Mouse (Mus musculus): ENCODE data around the gene Lrrc43. TPM values are rescaled to one million over a fixed set of nuclear protein-coding genes. Genes with fewer than 3 reads are reported as not detected.

Lrrc43 gene
- polyA plus RNA-seq, 1 experiment from 2014 or later = 1.5 TPM

GRCm38 (mm10) chr5:123525281-123525680 is 36.2 kb downstream of the Lrrc43 start, which contains the start of gene Gm49027:
Gene Gm49027 (minus strand): TSS chr5:123525488.
- Histone ChIP-seq H3K36me3 (ENCODE audit: control insufficient read depth, insufficient read depth, low read length) (peaks cover 5% of the 10 kb centered on the region; the same call in 1 of the 2 replicates), H3K9ac (ENCODE audit: low read length) (no peak within 1 kb of the TSS; the same call in 1 of the 2 replicates), H3K4me2 (ENCODE audit: low read depth, low read length) (peak within 1 kb of the TSS; percentile 62), H3K9me3 (ENCODE audit: control insufficient read depth, low read length) (no peaks in the 10 kb centered on the region), H3K27me3 (ENCODE audit: control insufficient read depth, insufficient read depth, low read depth, low read length) (no peaks in the 10 kb centered on the region), H3K27ac (ENCODE audit: low read length) (no peak within 1 kb of the TSS), H3K4me1 (replicated peaks; ENCODE audit: control insufficient read depth, insufficient read depth, low read length) (peaks cover 11% of the 10 kb centered on the region), H3K4me3 (ENCODE audit: low read length) (peak within 1 kb of the TSS; percentile 88)
- ATAC-seq (ENCODE audit: low read depth) = no peak
- WGBS = 80% methylated on average over 7 of the region's 7 CpGs

GRCm38 (mm10) chr5:123525916-123526495 is 36.9 kb downstream of the Lrrc43 start:
- ATAC-seq (ENCODE audit: low read depth) = no peak
- H3K4me1 ChIP-seq (replicated peaks; ENCODE audit: control insufficient read depth, insufficient read depth, low read length) = peaks cover 11% of the 10 kb centered on the region
- peaks cover 5% of the 10 kb centered on the region; the same call in 1 of the 2 replicates for H3K36me3 ChIP-seq (ENCODE audit: control insufficient read depth, insufficient read depth, low read length)
- 90% methylated on average over 9 of the region's 9 CpGs for WGBS
- H3K4me2 ChIP-seq (ENCODE audit: low read depth, low read length) = no peak overlapping the region
- no peak overlapping the region for H3K27ac ChIP-seq (ENCODE audit: low read length)
- H3K9ac ChIP-seq (ENCODE audit: low read length) = no peak overlapping the region
- no peaks in the 10 kb centered on the region for H3K9me3 ChIP-seq (ENCODE audit: control insufficient read depth, low read length)
- no peak overlapping the region for H3K4me3 ChIP-seq (ENCODE audit: low read length)
- no peaks in the 10 kb centered on the region for H3K27me3 ChIP-seq (ENCODE audit: control insufficient read depth, insufficient read depth, low read depth, low read length)

GRCm38 (mm10) chr5:123528641-123529040 is 39.5 kb downstream of the Lrrc43 start:
- H3K36me3 ChIP-seq (ENCODE audit: control insufficient read depth, insufficient read depth, low read length) = peaks cover 19% of the 10 kb centered on the region; the same call in 1 of the 2 replicates
- H3K4me2 ChIP-seq (ENCODE audit: low read depth, low read length) = no peak overlapping the region
- no peak overlapping the region for H3K27ac ChIP-seq (ENCODE audit: low read length)
- no peak for ATAC-seq (ENCODE audit: low read depth)
- H3K9me3 ChIP-seq (ENCODE audit: control insufficient read depth, low read length) = no peaks in the 10 kb centered on the region
- H3K4me3 ChIP-seq (ENCODE audit: low read length) = no peak overlapping the region
- WGBS = 63% methylated on average over 7 of the region's 7 CpGs
- H3K9ac ChIP-seq (ENCODE audit: low read length) = no peak overlapping the region
- H3K27me3 ChIP-seq (ENCODE audit: control insufficient read depth, insufficient read depth, low read depth, low read length) = no peaks in the 10 kb centered on the region
- H3K4me1 ChIP-seq (replicated peaks; ENCODE audit: control insufficient read depth, insufficient read depth, low read length) = peaks cover 4% of the 10 kb centered on the region

- H3K9me3 ChIP-seq (ENCODE audit: control insufficient read depth, low read length) = no peaks in the 10 kb centered on the region
- H3K36me3 ChIP-seq (ENCODE audit: control insufficient read depth, insufficient read depth, low read length) = peaks cover 27% of the 10 kb centered on the region; the same call in 1 of the 2 replicates
- no peak overlapping the region for H3K4me2 ChIP-seq (ENCODE audit: low read depth, low read length)
- H3K27me3 ChIP-seq (ENCODE audit: control insufficient read depth, insufficient read depth, low read depth, low read length) = no peaks in the 10 kb centered on the region
- no peak for ATAC-seq (ENCODE audit: low read depth)
- H3K4me3 ChIP-seq (ENCODE audit: low read length) = no peak overlapping the region
- H3K9ac ChIP-seq (ENCODE audit: low read length) = no peak overlapping the region
- H3K4me1 ChIP-seq (replicated peaks; ENCODE audit: control insufficient read depth, insufficient read depth, low read length) = no peaks in the 10 kb centered on the region
- no peak overlapping the region for H3K27ac ChIP-seq (ENCODE audit: low read length)
- WGBS = 84% methylated on average over 8 of the region's 8 CpGs
Observed at GRCm38 (mm10) chr5:123530056-123530455, 41.0 kb downstream of the Lrrc43 start.

- no peak overlapping the region for H3K27ac ChIP-seq (ENCODE audit: low read length)
- H3K27me3 ChIP-seq (ENCODE audit: control insufficient read depth, insufficient read depth, low read depth, low read length) = no peaks in the 10 kb centered on the region
- ATAC-seq (ENCODE audit: low read depth) = no peak
- H3K9me3 ChIP-seq (ENCODE audit: control insufficient read depth, low read length) = no peaks in the 10 kb centered on the region
- 91% methylated on average over 10 of the region's 10 CpGs for WGBS
- peaks cover 34% of the 10 kb centered on the region; the same call in 1 of the 2 replicates for H3K36me3 ChIP-seq (ENCODE audit: control insufficient read depth, insufficient read depth, low read length)
- no peak overlapping the region for H3K9ac ChIP-seq (ENCODE audit: low read length)
- no peak overlapping the region for H3K4me2 ChIP-seq (ENCODE audit: low read depth, low read length)
- H3K4me1 ChIP-seq (replicated peaks; ENCODE audit: control insufficient read depth, insufficient read depth, low read length) = no peaks in the 10 kb centered on the region
- H3K4me3 ChIP-seq (ENCODE audit: low read length) = no peak overlapping the region
Observed at GRCm38 (mm10) chr5:123533801-123534200, 44.7 kb downstream of the Lrrc43 start.

GRCm38 (mm10) chr5:123555693-123556092 is 66.6 kb downstream of the Lrrc43 start:
- Histone ChIP-seq H3K4me1 (replicated peaks; ENCODE audit: control insufficient read depth, insufficient read depth, low read length) (no peaks in the 10 kb centered on the region), H3K4me2 (ENCODE audit: low read depth, low read length) (no peak overlapping the region), H3K9me3 (ENCODE audit: control insufficient read depth, low read length) (no peaks in the 10 kb centered on the region), H3K36me3 (ENCODE audit: control insufficient read depth, insufficient read depth, low read length) (peaks cover 12% of the 10 kb centered on the region), H3K27me3 (ENCODE audit: control insufficient read depth, insufficient read depth, low read depth, low read length) (no peaks in the 10 kb centered on the region), H3K27ac (ENCODE audit: low read length) (no peak overlapping the region), H3K9ac (ENCODE audit: low read length) (no peak overlapping the region), H3K4me3 (ENCODE audit: low read length) (no peak overlapping the region)
- WGBS = 88% methylated on average over 7 of the region's 7 CpGs
- ATAC-seq (ENCODE audit: low read depth) = no peak

- ATAC-seq (ENCODE audit: low read depth) = no peak
- Histone ChIP-seq H3K27ac (ENCODE audit: low read length) (no peak overlapping the region), H3K36me3 (ENCODE audit: control insufficient read depth, insufficient read depth, low read length) (peaks cover 14% of the 10 kb centered on the region), H3K9ac (ENCODE audit: low read length) (no peak overlapping the region), H3K4me2 (ENCODE audit: low read depth, low read length) (no peak overlapping the region), H3K27me3 (ENCODE audit: control insufficient read depth, insufficient read depth, low read depth, low read length) (no peaks in the 10 kb centered on the region), H3K4me1 (replicated peaks; ENCODE audit: control insufficient read depth, insufficient read depth, low read length) (no peaks in the 10 kb centered on the region), H3K4me3 (ENCODE audit: low read length) (no peak overlapping the region), H3K9me3 (ENCODE audit: control insufficient read depth, low read length) (no peaks in the 10 kb centered on the region)
- WGBS = 58% methylated on average over 2 of the region's 2 CpGs
Observed at GRCm38 (mm10) chr5:123556451-123556850, 67.3 kb downstream of the Lrrc43 start.

Small RNA genes lying within 50 kb of the gene (microRNA-seq; reads per million reads assigned to microRNA genes)
- gene Mir7647 = 0.79 reads per million

Other genes with a start within 250 kb of the Lrrc43 start
- 1.3 and 1.5 TPM in 2 replicates for gene Wdr66, start 237.2 kb upstream of the Lrrc43 start, polyA plus RNA-seq (2015; fragmentation: Nextera tagmentation; extraction: Ambion mirVana)
- gene Bcl7a, start 145.5 kb upstream of the Lrrc43 start, polyA plus RNA-seq (2015; fragmentation: Nextera tagmentation; extraction: Ambion mirVana) = 21.8 and 23.9 TPM in 2 replicates
- 15.0 and 17.8 TPM in 2 replicates for gene Mlxip, start 94.5 kb upstream of the Lrrc43 start, polyA plus RNA-seq (2015; fragmentation: Nextera tagmentation; extraction: Ambion mirVana)
- not detected in 2 replicates for gene Il31, start 184 bp downstream of the Lrrc43 start, polyA plus RNA-seq (2015; fragmentation: Nextera tagmentation; extraction: Ambion mirVana)
- 0.84 and 0.99 TPM in 2 replicates for gene B3gnt4, start 21.2 kb downstream of the Lrrc43 start, polyA plus RNA-seq (2015; fragmentation: Nextera tagmentation; extraction: Ambion mirVana)
- 104 and 113 TPM in 2 replicates for gene Diablo, start 34.9 kb downstream of the Lrrc43 start, polyA plus RNA-seq (2015; fragmentation: Nextera tagmentation; extraction: Ambion mirVana)
- 0.59 and 0.91 TPM in 2 replicates for gene Gm49027, start 36.2 kb downstream of the Lrrc43 start, polyA plus RNA-seq (2015; fragmentation: Nextera tagmentation; extraction: Ambion mirVana)
- 23.7 and 26.9 TPM in 2 replicates for gene Vps33a, start 83.7 kb downstream of the Lrrc43 start, polyA plus RNA-seq (2015; fragmentation: Nextera tagmentation; extraction: Ambion mirVana)
- gene Clip1, start 195.3 kb downstream of the Lrrc43 start, polyA plus RNA-seq (2015; fragmentation: Nextera tagmentation; extraction: Ambion mirVana) = 35.7 and 37.9 TPM in 2 replicates
- 75.9 and 76.4 TPM in 2 replicates for gene Zcchc8, start 231.8 kb downstream of the Lrrc43 start, polyA plus RNA-seq (2015; fragmentation: Nextera tagmentation; extraction: Ambion mirVana)